ENCODE assay signal across 17 mouse cellular contexts in genomic region chr7:109050831-109051230, GRCm38 (mm10). TPM values are rescaled to one million over a fixed set of nuclear protein-coding genes. Genes with fewer than 3 reads are reported as not detected.
"Had no signal": no experiment of that assay in that cellular context is flagged by ENCODE, and none has a peak within 500 bp of the region (broad histone marks: within the 10 kb centered on the region; RNA-seq: fewer than 3 reads in every experiment).

No protein-coding gene starts in this region.

- H3K9ac ChIP-seq: liver, embryonic 15.5 days; neural tube, embryonic 15.5 days had no signal

- H3K4me2 ChIP-seq: liver, embryonic 11.5 days; liver, embryonic 15.5 days; neural tube, embryonic 15.5 days had no signal

- H3K9me3 ChIP-seq: limb, embryonic 10.5 days; liver, embryonic 15.5 days; midbrain, embryonic 10.5 days; neural tube, embryonic 15.5 days had no signal

- DNase-seq: kidney, postnatal 10 days; kidney, postnatal 4 days; lung, adult 2 months; lung, postnatal 36 days; midbrain, embryonic 14.5 days; right cerebral cortex, adult 18-20 months; right cerebral cortex, postnatal 25 days; thymus, postnatal 25 days had no signal

- H3K4me1 ChIP-seq: limb, embryonic 10.5 days; liver, embryonic 15.5 days; midbrain, embryonic 10.5 days; neural tube, embryonic 15.5 days had no signal

- H3K4me3 ChIP-seq: layer of hippocampus, adult 2 months; limb, embryonic 10.5 days; liver, embryonic 15.5 days; midbrain, embryonic 10.5 days; myocyte; neural tube, embryonic 15.5 days had no signal

- H3K36me3 ChIP-seq: limb, embryonic 10.5 days; liver, embryonic 15.5 days had no signal

- H3K27me3 ChIP-seq: liver, embryonic 15.5 days; neural tube, embryonic 15.5 days had no signal

- ATAC-seq: lung, postnatal 0 days had no signal

- H3K27ac ChIP-seq: layer of hippocampus, adult 2 months; limb, embryonic 10.5 days; liver, embryonic 15.5 days; midbrain, embryonic 10.5 days; neural tube, embryonic 15.5 days; stomach, postnatal 0 days had no signal

RNA-seq across cellular contexts. Expression of gene Ric3, which starts 32.3 kb away (rescaled TPM):
- polyA plus RNA-seq: myocyte had no signal
